Mouse (Mus musculus): Measurements from ENCODE around the gene Lig1.

- TF ChIP-seq CTCF (conservative IDR thresholded peaks at IDR 0.05; ENCODE audit: insufficient read depth, insufficient read length, low read depth, low read length) (no peak), POLR2A (IDR thresholded peaks at IDR 0.05; ENCODE audit: low read depth, low read length) (no peak)
Observed at GRCm38 (mm10) chr7:13311401-13311800, 34.3 kb downstream of the Lig1 start.

Measured in kidney, adult 2 months (tissue).